Mouse (Mus musculus) lung, embryonic 15.5 days (tissue): ENCODE measurements around the gene Cnot8. TPM values are rescaled to one million over a fixed set of nuclear protein-coding genes. Genes with fewer than 3 reads are reported as not detected.

Experiments used
- ATAC-seq: fragments of 200-750 bp; cut with Nextera tagmentation; 2 replicates; pipeline ENCODE4 v1.8.0; 2017; ENCODE audit warnings: moderate number of reproducible peaks, borderline replicate concordance; ENCODE audit not compliant: low FRiP score, low TSS enrichment; ENCODE audit errors: extremely low read depth
- H3K27ac ChIP-seq: fragments of 300-500 bp; sonication (generic); 2 replicates; pipeline ENCODE4 v1.5.1; 2015; ENCODE audit warnings: moderate library complexity, mild to moderate bottlenecking, inconsistent platforms
- H3K27me3 ChIP-seq: fragments of 300-500 bp; sonication (generic); 2 replicates; pipeline ENCODE4 v1.6.1; 2015; ENCODE audit warnings: inconsistent platforms
- H3K36me3 ChIP-seq: fragments of 300-500 bp; sonication (generic); 2 replicates; pipeline ENCODE4 v1.6.1; 2015; ENCODE audit warnings: inconsistent platforms
- H3K4me1 ChIP-seq: fragments of 300-500 bp; sonication (generic); 2 replicates; pipeline ENCODE4 v1.6.1; 2015; ENCODE audit warnings: inconsistent platforms
- H3K4me2 ChIP-seq: fragments of 300-500 bp; sonication (generic); 2 replicates; pipeline ENCODE4 v1.6.1; 2015; ENCODE audit warnings: inconsistent platforms, mild to moderate bottlenecking, moderate library complexity
- H3K4me3 ChIP-seq: fragments of 300-500 bp; sonication (generic); 2 replicates; pipeline ENCODE4 v1.5.1; 2015; ENCODE audit warnings: mild to moderate bottlenecking, inconsistent platforms
- H3K9ac ChIP-seq: fragments of 300-500 bp; sonication (generic); 2 replicates; pipeline ENCODE4 v1.6.1; 2015; ENCODE audit warnings: inconsistent platforms
- H3K9me3 ChIP-seq: fragments of 300-500 bp; sonication (generic); 2 replicates; pipeline ENCODE4 v1.6.1; 2016; ENCODE audit warnings: inconsistent platforms
- WGBS: fragments of 180-500 bp; shearing (Covaris S2); methylation state at CpG from one replicate; pipeline ENCODE4 v1.1.7; 2015; 5-methylcytosine and 5-hydroxymethylcytosine counted together
- polyA plus RNA-seq: library from polyadenylated mRNA; unstranded; fragments of >200 nt; fragmentation: Nextera tagmentation; extraction: Ambion mirVana; gene quantifications from 2 replicates; pipeline ENCODE4 v1.2.1, GENCODE M21; 2015

Cnot8 gene
- polyA plus RNA-seq, 1 experiment from 2014 or later, result 96.1 TPM

GRCm38 (mm10) chr11:58134869-58135268 lies 30.9 kb downstream of the Cnot8 start:
- Histone ChIP-seq H3K4me3 (no peak overlapping the region), H3K36me3 (peaks cover 84% of the 10 kb centered on the region), H3K27me3 (no peaks in the 10 kb centered on the region), H3K4me2 (no peak overlapping the region), H3K9me3 (no peaks in the 10 kb centered on the region), H3K9ac (no peak overlapping the region), H3K27ac (no peak overlapping the region), H3K4me1 (no peaks in the 10 kb centered on the region)
- no peak for ATAC-seq

DNA sequence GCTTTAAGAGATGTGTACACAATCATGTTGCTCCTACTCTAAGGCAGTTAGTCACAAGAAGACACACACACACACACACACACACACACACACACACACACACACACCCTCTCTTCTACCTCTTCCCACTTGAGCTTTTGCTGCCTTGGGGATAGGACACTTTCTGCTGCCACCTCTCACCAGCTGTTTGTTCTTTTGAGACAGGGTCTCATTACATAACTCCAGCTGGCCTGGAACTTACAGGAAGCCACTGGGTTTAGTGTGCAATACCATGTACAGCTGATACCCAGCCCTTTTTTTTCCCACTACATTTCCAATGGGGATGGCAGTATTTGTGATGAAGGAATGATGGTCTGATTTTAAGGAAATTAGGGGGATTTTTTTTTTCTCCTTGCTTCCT lies 31.3 kb downstream of the Cnot8 start:
- H3K4me1 ChIP-seq, result no peaks in the 10 kb centered on the region
- no peaks in the 10 kb centered on the region for H3K9me3 ChIP-seq
- no peak overlapping the region for H3K27ac ChIP-seq
- ATAC-seq, result no peak
- no peak overlapping the region for H3K4me3 ChIP-seq
- H3K27me3 ChIP-seq, result no peaks in the 10 kb centered on the region
- no peak overlapping the region for H3K9ac ChIP-seq
- H3K4me2 ChIP-seq, result no peak overlapping the region
- H3K36me3 ChIP-seq, result peaks cover 83% of the 10 kb centered on the region

DNA sequence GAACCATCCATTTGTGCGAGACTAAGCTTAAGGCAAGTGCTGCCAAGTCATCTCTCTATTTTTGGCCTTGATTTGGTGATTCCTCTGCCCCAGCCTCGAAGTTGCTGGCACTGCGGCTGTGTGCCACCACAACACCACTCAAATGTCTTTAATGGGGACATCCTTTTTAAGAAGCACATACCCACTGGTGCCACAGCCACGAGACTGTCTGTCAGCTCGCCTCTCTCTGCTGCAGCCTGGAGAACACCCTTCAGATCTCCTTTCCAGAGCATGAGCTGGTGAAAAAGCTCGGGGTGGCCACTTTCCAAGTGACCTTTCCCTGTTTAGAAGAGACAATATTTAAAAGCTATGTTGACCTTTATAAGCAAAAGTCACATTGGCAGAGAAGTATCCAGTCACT lies 32.7 kb downstream of the Cnot8 start:
- no peaks in the 10 kb centered on the region for H3K9me3 ChIP-seq
- no peak for ATAC-seq
- H3K27me3 ChIP-seq, result no peaks in the 10 kb centered on the region
- H3K9ac ChIP-seq, result no peak overlapping the region
- peaks cover 84% of the 10 kb centered on the region for H3K36me3 ChIP-seq
- H3K4me2 ChIP-seq, result no peak overlapping the region
- H3K27ac ChIP-seq, result no peak overlapping the region
- WGBS, result 86% methylated on average over 6 of the region's 6 CpGs
- no peak overlapping the region for H3K4me3 ChIP-seq
- no peaks in the 10 kb centered on the region for H3K4me1 ChIP-seq

DNA sequence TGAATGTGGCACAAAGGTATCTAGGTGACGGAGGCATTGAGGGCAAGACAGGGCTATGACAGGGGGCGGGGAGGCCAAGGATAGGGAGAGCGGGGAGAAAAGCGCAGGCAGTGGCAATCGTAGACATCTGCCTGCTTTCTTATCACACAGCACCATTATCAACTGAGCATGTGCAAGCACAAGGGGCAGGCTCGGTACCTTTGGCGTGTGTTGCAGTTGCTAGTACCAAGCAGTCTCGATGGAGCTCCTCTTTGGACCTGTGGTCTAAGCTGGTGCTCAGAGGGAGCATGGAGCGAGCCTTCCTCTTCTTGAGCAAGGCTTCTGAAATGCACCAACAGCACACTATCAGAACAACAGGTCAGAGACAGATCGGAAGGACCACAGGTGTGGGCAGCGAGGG lies 34.9 kb downstream of the Cnot8 start:
- no peak overlapping the region for H3K27ac ChIP-seq
- H3K36me3 ChIP-seq, result peaks cover 81% of the 10 kb centered on the region
- 89% methylated on average over 11 of the region's 11 CpGs for WGBS
- no peak overlapping the region for H3K4me3 ChIP-seq
- no peaks in the 10 kb centered on the region for H3K9me3 ChIP-seq
- no peak overlapping the region for H3K9ac ChIP-seq
- no peaks in the 10 kb centered on the region for H3K4me1 ChIP-seq
- H3K4me2 ChIP-seq, result no peak overlapping the region
- ATAC-seq, result no peak
- no peaks in the 10 kb centered on the region for H3K27me3 ChIP-seq

GRCm38 (mm10) chr11:58139466-58139865 lies 35.5 kb downstream of the Cnot8 start:
- Histone ChIP-seq H3K27me3 (no peaks in the 10 kb centered on the region), H3K9me3 (no peaks in the 10 kb centered on the region)
- WGBS, result 81% methylated on average over 3 of the region's 3 CpGs

DNA sequence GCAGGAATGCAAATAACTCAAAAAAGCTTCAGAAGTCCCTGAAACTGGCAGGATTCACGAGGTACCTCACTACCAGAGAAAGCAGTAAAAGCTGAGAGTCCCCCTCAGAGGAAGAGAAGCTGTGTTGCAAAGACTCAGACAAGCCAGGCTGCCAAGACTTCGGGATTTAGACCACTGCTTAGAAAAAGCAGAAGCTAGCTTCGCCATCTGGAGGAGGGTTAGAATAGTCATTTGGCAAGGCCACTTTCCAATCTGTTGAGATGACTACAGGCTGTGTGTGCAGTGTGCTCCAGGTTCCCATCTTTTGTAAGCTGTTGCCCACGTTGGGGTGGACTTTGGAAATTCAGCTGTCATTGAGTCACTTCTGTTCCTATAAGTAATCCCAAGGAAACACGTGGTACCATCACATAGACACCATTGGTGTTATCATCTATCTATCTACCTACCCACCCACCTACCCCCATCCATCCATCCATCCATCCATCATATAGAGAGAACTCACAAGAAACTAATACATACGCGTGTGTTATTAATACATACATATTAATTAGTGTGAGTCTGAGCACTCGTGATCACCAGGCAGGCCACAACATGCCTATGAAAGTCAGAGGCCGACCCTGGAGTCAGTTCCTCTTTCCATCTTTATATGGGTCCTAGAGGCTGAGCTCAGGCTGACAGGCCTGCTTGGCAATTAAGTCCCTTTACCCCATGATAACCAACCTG lies 39.9 kb downstream of the Cnot8 start:
- no peaks in the 10 kb centered on the region for H3K4me1 ChIP-seq
- no peak overlapping the region for H3K4me3 ChIP-seq
- no peak overlapping the region for H3K4me2 ChIP-seq
- no peak for ATAC-seq
- 87% methylated on average over 9 of the region's 9 CpGs for WGBS
- H3K9ac ChIP-seq, result no peak overlapping the region
- H3K9me3 ChIP-seq, result no peaks in the 10 kb centered on the region
- H3K36me3 ChIP-seq, result peaks cover 78% of the 10 kb centered on the region
- no peaks in the 10 kb centered on the region for H3K27me3 ChIP-seq
- no peak overlapping the region for H3K27ac ChIP-seq

More at GRCm38 (mm10) chr11:58139466-58139865, 35.5 kb downstream of the Cnot8 start:
- no peak overlapping the region for H3K4me3 ChIP-seq
- no peak overlapping the region for H3K9ac ChIP-seq
- no peak for ATAC-seq
- H3K27ac ChIP-seq, result no peak overlapping the region
- H3K36me3 ChIP-seq, result peaks cover 80% of the 10 kb centered on the region
- no peak overlapping the region for H3K4me2 ChIP-seq
- no peaks in the 10 kb centered on the region for H3K4me1 ChIP-seq

- Histone ChIP-seq H3K4me2 (no peak overlapping the region), H3K27me3 (no peaks in the 10 kb centered on the region), H3K27ac (no peak overlapping the region), H3K9ac (no peak overlapping the region), H3K4me3 (no peak overlapping the region), H3K36me3 (peaks cover 78% of the 10 kb centered on the region), H3K9me3 (no peaks in the 10 kb centered on the region), H3K4me1 (no peaks in the 10 kb centered on the region)
- no peak for ATAC-seq
- WGBS, result 79% methylated on average over 5 of the region's 5 CpGs
Observed at GRCm38 (mm10) chr11:58146241-58146640, 42.3 kb downstream of the Cnot8 start.

GRCm38 (mm10) chr11:58155458-58155857 lies 51.5 kb downstream of the Cnot8 start:
- WGBS, result 78% methylated on average over 9 of the region's 9 CpGs
- Histone ChIP-seq H3K36me3 (peaks cover 75% of the 10 kb centered on the region), H3K4me2 (no peak overlapping the region), H3K9ac (no peak overlapping the region), H3K27me3 (no peaks in the 10 kb centered on the region), H3K4me3 (no peak overlapping the region), H3K4me1 (no peaks in the 10 kb centered on the region), H3K9me3 (no peaks in the 10 kb centered on the region), H3K27ac (no peak overlapping the region)
- no peak for ATAC-seq

DNA sequence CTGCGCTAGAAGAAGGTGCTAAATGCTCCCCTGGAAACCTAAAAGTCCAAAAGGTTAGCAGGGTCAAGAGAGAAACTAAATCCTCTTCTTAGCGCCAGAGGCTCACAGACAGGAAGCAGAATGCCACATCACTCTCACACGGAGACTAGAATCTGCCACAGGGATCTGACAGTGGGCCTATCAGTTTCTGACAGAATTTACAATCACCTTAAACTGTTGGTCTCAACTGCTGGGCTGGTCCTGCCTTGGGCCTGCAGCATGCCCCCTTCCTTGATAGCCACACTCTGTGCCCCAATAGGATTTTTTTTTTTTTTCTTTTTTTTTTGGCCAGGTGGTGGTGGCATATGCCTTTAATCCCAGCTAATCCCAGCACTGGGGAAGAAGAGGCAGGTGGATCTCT lies 52.9 kb downstream of the Cnot8 start:
- H3K36me3 ChIP-seq, result peaks cover 73% of the 10 kb centered on the region
- H3K27me3 ChIP-seq, result no peaks in the 10 kb centered on the region
- no peak overlapping the region for H3K9ac ChIP-seq
- whole genome bisulfite sequencing, result 67% methylated on average over 3 of the region's 3 CpGs
- no peak overlapping the region for H3K4me2 ChIP-seq
- no peaks in the 10 kb centered on the region for H3K4me1 ChIP-seq
- ATAC-seq, result no peak
- no peak overlapping the region for H3K4me3 ChIP-seq
- no peak overlapping the region for H3K27ac ChIP-seq
- no peaks in the 10 kb centered on the region for H3K9me3 ChIP-seq

GRCm38 (mm10) chr11:58165072-58165471 lies 61.1 kb downstream of the Cnot8 start:
- Histone ChIP-seq H3K4me1 (peaks cover 10% of the 10 kb centered on the region; the same call in 1 of the 2 replicates), H3K4me2 (no peak overlapping the region), H3K27ac (no peak overlapping the region), H3K4me3 (no peak overlapping the region), H3K9me3 (no peaks in the 10 kb centered on the region), H3K36me3 (peaks cover 44% of the 10 kb centered on the region), H3K9ac (no peak overlapping the region), H3K27me3 (no peaks in the 10 kb centered on the region)
- ATAC-seq, result no peak
- WGBS, result 93% methylated on average over 2 of the region's 2 CpGs

- 1% methylated on average over 8 of the region's 8 CpGs for WGBS
- no peak for ATAC-seq
Observed at GRCm38 (mm10) chr11:58167822-58168166, 63.8 kb downstream of the Cnot8 start.

More at GRCm38 (mm10) chr11:58167822-58168166, 63.8 kb downstream of the Cnot8 start:
- peak overlapping the region; percentile 81 for H3K9ac ChIP-seq
- H3K27ac ChIP-seq, result peak overlapping the region; percentile 73; the same call in 1 of the 2 replicates
- H3K4me2 ChIP-seq, result peak overlapping the region; percentile 84
- peak overlapping the region; percentile 98 for H3K4me3 ChIP-seq
- no peaks in the 10 kb centered on the region for H3K27me3 ChIP-seq
- peaks cover 28% of the 10 kb centered on the region for H3K36me3 ChIP-seq
- no peaks in the 10 kb centered on the region for H3K9me3 ChIP-seq
- H3K4me1 ChIP-seq, result peaks cover 21% of the 10 kb centered on the region
